Mouse (Mus musculus) testis, adult 2 months (tissue): Measurements from ENCODE around the gene Bglap2.

ENCODE experiments used
- CTCF ChIP-seq: fragments of 200-500 bp; IDR thresholded peaks from 2 replicates; pipeline ENCODE4 v1.5.1; 2012; ENCODE audit warnings: low read depth, mild to moderate bottlenecking, inconsistent platforms, low read length, moderate library complexity; ENCODE audit not compliant: control insufficient read depth, insufficient read depth, insufficient replicate concordance
- POLR2A ChIP-seq: fragments of 200-500 bp; IDR thresholded peaks from 2 replicates; pipeline ENCODE4 v1.6.1; 2012; ENCODE audit warnings: low read depth, mild to moderate bottlenecking, inconsistent platforms, low read length, moderate library complexity; ENCODE audit not compliant: control insufficient read depth

DNA sequence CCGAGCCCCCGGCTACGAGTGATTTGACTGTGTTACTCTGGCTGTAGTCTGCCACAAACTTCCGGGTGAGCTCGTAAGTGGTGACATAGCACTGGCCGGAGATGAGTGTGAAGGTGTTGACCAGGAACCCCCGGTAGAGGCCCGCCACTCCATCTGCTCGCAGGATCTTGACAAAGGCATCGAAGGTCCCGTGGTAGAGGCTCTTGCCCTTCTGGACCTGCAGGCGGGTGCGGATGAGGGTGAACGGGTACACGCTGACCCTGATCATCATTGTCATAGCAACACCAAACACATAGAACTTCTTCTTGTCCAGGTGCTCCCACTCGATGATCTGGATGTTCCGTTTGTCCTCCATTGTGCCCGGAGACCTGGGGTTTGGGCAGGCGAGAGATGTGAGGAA is 42.3 kb upstream of the Bglap2 start:
- TF ChIP-seq CTCF (no peak), POLR2A (no peak)
